Mouse (Mus musculus): ENCODE measurements around the gene Crlf1. TPM values are rescaled to one million over a fixed set of nuclear protein-coding genes. Genes with fewer than 3 reads are reported as not detected.

Crlf1 gene
- polyA plus RNA-seq, 1 experiment from 2014 or later: 4.5 TPM

GRCm38 (mm10) chr8:70538633-70539076 is 45.7 kb downstream of the Crlf1 start:
- WGBS: under 1% methylated on average over 32 of the region's 32 CpGs
- H3K36me3 ChIP-seq: peaks cover 41% of the 10 kb centered on the region
- DNase-seq (ENCODE audit: low spot score): peak; percentile 100
- H3K9me3 ChIP-seq: no peaks in the 10 kb centered on the region
- H3K27ac ChIP-seq: peak overlapping the region; percentile 93
- H3K4me1 ChIP-seq (replicated peaks): peaks cover 41% of the 10 kb centered on the region
- H3K27me3 ChIP-seq (ENCODE audit: insufficient read depth, poor library complexity, severe bottlenecking): no peaks in the 10 kb centered on the region
- H3K4me3 ChIP-seq: peak overlapping the region; percentile 74

GRCm38 (mm10) chr8:70539077-70539813 is 46.3 kb downstream of the Crlf1 start, which contains the start of gene Ell:
TSS of gene Ell (plus strand) at chr8:70539457.
- Histone ChIP-seq H3K36me3 (peaks cover 35% of the 10 kb centered on the region), H3K27ac (peak within 1 kb of the TSS; percentile 93), H3K27me3 (ENCODE audit: insufficient read depth, poor library complexity, severe bottlenecking) (no peaks in the 10 kb centered on the region), H3K4me3 (peak within 1 kb of the TSS; percentile 74), H3K9me3 (no peaks in the 10 kb centered on the region), H3K4me1 (replicated peaks) (peaks cover 46% of the 10 kb centered on the region)
- peak; percentile 100 for DNase-seq (ENCODE audit: low spot score)
- WGBS: under 1% methylated on average over 58 of the region's 58 CpGs

- peaks cover 48% of the 10 kb centered on the region for H3K4me1 ChIP-seq (replicated peaks)
- no peaks in the 10 kb centered on the region for H3K27me3 ChIP-seq (ENCODE audit: insufficient read depth, poor library complexity, severe bottlenecking)
- DNase-seq (ENCODE audit: low spot score): no peak
- 17% methylated on average over 4 of the region's 4 CpGs for WGBS
- peaks cover 27% of the 10 kb centered on the region for H3K36me3 ChIP-seq
- no peaks in the 10 kb centered on the region for H3K9me3 ChIP-seq
- peak overlapping the region; percentile 93 for H3K27ac ChIP-seq
- peak overlapping the region; percentile 74 for H3K4me3 ChIP-seq
Measured at GRCm38 (mm10) chr8:70540013-70540506, 47.1 kb downstream of the Crlf1 start.

GRCm38 (mm10) chr8:70540507-70541071 is 47.6 kb downstream of the Crlf1 start:
- H3K27me3 ChIP-seq (ENCODE audit: insufficient read depth, poor library complexity, severe bottlenecking): no peaks in the 10 kb centered on the region
- peak overlapping the region; percentile 74 for H3K4me3 ChIP-seq
- H3K4me1 ChIP-seq (replicated peaks): peaks cover 48% of the 10 kb centered on the region
- peak overlapping the region; percentile 93; the same call in 1 of the 2 replicates for H3K27ac ChIP-seq
- no peaks in the 10 kb centered on the region for H3K9me3 ChIP-seq
- WGBS: 62% methylated on average over 7 of the region's 7 CpGs
- DNase-seq (ENCODE audit: low spot score): no peak
- peaks cover 21% of the 10 kb centered on the region for H3K36me3 ChIP-seq

- Histone ChIP-seq H3K27ac (no peak overlapping the region), H3K4me3 (peak overlapping the region; percentile 74), H3K36me3 (peaks cover 16% of the 10 kb centered on the region), H3K9me3 (no peaks in the 10 kb centered on the region), H3K4me1 (replicated peaks) (peaks cover 48% of the 10 kb centered on the region), H3K27me3 (ENCODE audit: insufficient read depth, poor library complexity, severe bottlenecking) (no peaks in the 10 kb centered on the region)
- no peak for DNase-seq (ENCODE audit: low spot score)
- 84% methylated on average over 5 of the region's 5 CpGs for WGBS
Measured at GRCm38 (mm10) chr8:70541081-70541480, 48.1 kb downstream of the Crlf1 start.

GRCm38 (mm10) chr8:70544200-70544687 is 51.3 kb downstream of the Crlf1 start:
- DNase-seq (ENCODE audit: low spot score): no peak
- Histone ChIP-seq H3K9me3 (no peaks in the 10 kb centered on the region), H3K27ac (0 out of 2 replicates have a peak overlapping the region, but pooled peaks have one; percentile 8), H3K27me3 (ENCODE audit: insufficient read depth, poor library complexity, severe bottlenecking) (no peaks in the 10 kb centered on the region), H3K36me3 (peaks cover 5% of the 10 kb centered on the region; the same call in 1 of the 2 replicates), H3K4me1 (replicated peaks) (peaks cover 42% of the 10 kb centered on the region), H3K4me3 (peak overlapping the region; percentile 6; the same call in 1 of the 2 replicates)
- WGBS: 66% methylated on average over 6 of the region's 6 CpGs

- peaks cover 5% of the 10 kb centered on the region; the same call in 1 of the 2 replicates for H3K36me3 ChIP-seq
- 88% methylated on average over 4 of the region's 4 CpGs for WGBS
- no peak overlapping the region for H3K27ac ChIP-seq
- peaks cover 21% of the 10 kb centered on the region for H3K4me1 ChIP-seq (replicated peaks)
- no peak for DNase-seq (ENCODE audit: low spot score)
- no peak overlapping the region for H3K4me3 ChIP-seq
- H3K27me3 ChIP-seq (ENCODE audit: insufficient read depth, poor library complexity, severe bottlenecking): no peaks in the 10 kb centered on the region
- H3K9me3 ChIP-seq: no peaks in the 10 kb centered on the region
Measured at GRCm38 (mm10) chr8:70546412-70546811, 53.5 kb downstream of the Crlf1 start.

GRCm38 (mm10) chr8:70547762-70548161 is 54.8 kb downstream of the Crlf1 start:
- peaks cover 5% of the 10 kb centered on the region; the same call in 1 of the 2 replicates for H3K36me3 ChIP-seq
- WGBS: 93% methylated on average over 6 of the region's 6 CpGs
- H3K4me1 ChIP-seq (replicated peaks): peaks cover 26% of the 10 kb centered on the region
- H3K27me3 ChIP-seq (ENCODE audit: insufficient read depth, poor library complexity, severe bottlenecking): no peaks in the 10 kb centered on the region
- no peaks in the 10 kb centered on the region for H3K9me3 ChIP-seq
- H3K4me3 ChIP-seq: no peak overlapping the region
- no peak overlapping the region for H3K27ac ChIP-seq
- no peak for DNase-seq (ENCODE audit: low spot score)

GRCm38 (mm10) chr8:70549412-70550184 is 56.6 kb downstream of the Crlf1 start:
- DNase-seq (ENCODE audit: low spot score): no peak
- H3K4me1 ChIP-seq (replicated peaks): peaks cover 17% of the 10 kb centered on the region
- H3K36me3 ChIP-seq: peaks cover 5% of the 10 kb centered on the region; the same call in 1 of the 2 replicates
- no peaks in the 10 kb centered on the region for H3K9me3 ChIP-seq
- no peak overlapping the region for H3K4me3 ChIP-seq
- WGBS: 93% methylated on average over 10 of the region's 10 CpGs
- H3K27me3 ChIP-seq (ENCODE audit: insufficient read depth, poor library complexity, severe bottlenecking): no peaks in the 10 kb centered on the region
- H3K27ac ChIP-seq: no peak overlapping the region

- H3K4me3 ChIP-seq: no peak overlapping the region
- no peaks in the 10 kb centered on the region for H3K27me3 ChIP-seq (ENCODE audit: insufficient read depth, poor library complexity, severe bottlenecking)
- H3K9me3 ChIP-seq: no peaks in the 10 kb centered on the region
- 0 out of 2 replicates have a peak overlapping the region, but pooled peaks have one; percentile 40 for H3K27ac ChIP-seq
- 0 out of 2 replicates have a peak, but pooled peaks cover 3% of the 10 kb centered on the region for H3K36me3 ChIP-seq
- 70% methylated on average over 3 of the region's 3 CpGs for WGBS
- H3K4me1 ChIP-seq (replicated peaks): peaks cover 20% of the 10 kb centered on the region
- DNase-seq (ENCODE audit: low spot score): no peak
Measured at GRCm38 (mm10) chr8:70551558-70552161, 58.7 kb downstream of the Crlf1 start.

GRCm38 (mm10) chr8:70552836-70553235 is 59.9 kb downstream of the Crlf1 start:
- H3K27me3 ChIP-seq (ENCODE audit: insufficient read depth, poor library complexity, severe bottlenecking): no peaks in the 10 kb centered on the region
- DNase-seq (ENCODE audit: low spot score): no peak
- H3K36me3 ChIP-seq: 0 out of 2 replicates have a peak, but pooled peaks cover 3% of the 10 kb centered on the region
- WGBS: 66% methylated on average over 1 of the region's 1 CpGs
- no peak overlapping the region for H3K4me3 ChIP-seq
- H3K9me3 ChIP-seq: no peaks in the 10 kb centered on the region
- H3K27ac ChIP-seq: no peak overlapping the region
- peaks cover 18% of the 10 kb centered on the region for H3K4me1 ChIP-seq (replicated peaks)
